In the genomic region with DNA sequence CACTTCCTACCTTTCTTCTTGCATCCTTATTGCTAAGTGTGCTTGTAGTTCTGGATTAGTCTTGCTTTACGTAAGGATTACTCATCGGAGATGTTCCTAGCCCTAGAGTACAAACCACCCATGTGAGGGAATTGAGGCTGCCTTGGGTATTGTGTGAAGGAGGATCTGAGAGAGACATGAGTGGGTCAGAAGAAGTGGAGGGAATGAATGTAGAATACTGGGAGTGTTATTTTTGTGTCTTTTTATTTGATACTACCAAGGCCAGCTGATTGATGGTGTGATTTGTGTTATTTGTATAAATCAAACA, we compare ENCODE assay signal across 18 mouse cellular contexts. TPM values are rescaled to one million over a fixed set of nuclear protein-coding genes. Genes with fewer than 3 reads are reported as not detected.
DNase-seq lines count a peak whose midpoint lies in the region; ATAC-seq lines count a peak whose summit lies in the region.
"Had no signal": no experiment of that assay in that cellular context is flagged by ENCODE, and none has a peak within 500 bp of the region (broad histone marks: within the 10 kb centered on the region; RNA-seq: fewer than 3 reads in every experiment).

No protein-coding gene starts in this region.

- DNase-seq in heart, adult 18-20 months = no peak
- peak; percentile 38 for DNase-seq in right cerebral cortex, adult 18-20 months
- DNase-seq in right cerebral cortex, postnatal 36 days (ENCODE audit: low spot score in 2 of 2) = no peak
- DNase-seq: adrenal gland, postnatal 36 days; cerebellum, adult 9-11 months; gastrocnemius, postnatal 25 days; left cerebral cortex, postnatal 4 days; thymus, postnatal 25 days had no signal

- no peak overlapping the region for H3K4me3 ChIP-seq in heart, embryonic 13.5 days
- H3K4me3 ChIP-seq in intestine, embryonic 15.5 days (replicated peaks) = no peak overlapping the region
- H3K4me3 ChIP-seq in intestine, embryonic 16.5 days (ENCODE audit: low read length) = no peak overlapping the region
- H3K4me3 ChIP-seq: embryonic facial prominence, embryonic 13.5 days; kidney, embryonic 15.5 days; liver, embryonic 12.5 days; midbrain, embryonic 10.5 days; neural tube, embryonic 12.5 days had no signal

- no peak overlapping the region for H3K4me2 ChIP-seq in heart, embryonic 13.5 days
- no peak overlapping the region for H3K4me2 ChIP-seq in intestine, embryonic 15.5 days (replicated peaks)
- H3K4me2 ChIP-seq in intestine, embryonic 16.5 days (ENCODE audit: low read depth, low read length) = no peak overlapping the region
- H3K4me2 ChIP-seq: embryonic facial prominence, embryonic 13.5 days; kidney, embryonic 15.5 days; liver, embryonic 12.5 days; neural tube, embryonic 12.5 days had no signal

- no peak for ATAC-seq in heart, embryonic 13.5 days (ENCODE audit: extremely low read depth, insufficient number of reproducible peaks, low FRiP score, low TSS enrichment)
- no peak for ATAC-seq in intestine, embryonic 15.5 days
- ATAC-seq in intestine, embryonic 16.5 days = no peak
- ATAC-seq in activated CD4-positive, CD25-positive, alpha-beta regulatory T cell, adult 4 months = no peak
- ATAC-seq: forebrain, embryonic 16.5 days; liver, embryonic 12.5 days had no signal

- H3K9me3 ChIP-seq in heart, embryonic 13.5 days = no peaks in the 10 kb centered on the region
- H3K9me3 ChIP-seq in intestine, embryonic 15.5 days = no peaks in the 10 kb centered on the region
- H3K9me3 ChIP-seq in intestine, embryonic 16.5 days (ENCODE audit: control insufficient read depth, low read length) = no peaks in the 10 kb centered on the region
- H3K9me3 ChIP-seq: embryonic facial prominence, embryonic 13.5 days; kidney, embryonic 15.5 days; liver, embryonic 12.5 days; midbrain, embryonic 10.5 days; neural tube, embryonic 12.5 days had no signal

- 0 out of 2 replicates have a peak overlapping the region, but pooled peaks have one; percentile 37 for H3K9ac ChIP-seq in heart, embryonic 13.5 days
- no peak overlapping the region for H3K9ac ChIP-seq in intestine, embryonic 15.5 days
- no peak overlapping the region for H3K9ac ChIP-seq in intestine, embryonic 16.5 days (ENCODE audit: low read depth, low read length)
- H3K9ac ChIP-seq: embryonic facial prominence, embryonic 13.5 days; kidney, embryonic 15.5 days; liver, embryonic 12.5 days; neural tube, embryonic 12.5 days had no signal

- peaks cover 76% of the 10 kb centered on the region for H3K4me1 ChIP-seq in heart, embryonic 13.5 days
- peaks cover 39% of the 10 kb centered on the region for H3K4me1 ChIP-seq in intestine, embryonic 15.5 days (replicated peaks)
- H3K4me1 ChIP-seq in intestine, embryonic 16.5 days (ENCODE audit: control insufficient read depth, insufficient read depth, low read length) = peaks cover 39% of the 10 kb centered on the region

- H3K27ac ChIP-seq in heart, embryonic 13.5 days (replicated peaks) = peak overlapping the region; percentile 17; the same call in 1 of the 2 replicates
- peak overlapping the region; percentile 7; the same call in 1 of the 2 replicates for H3K27ac ChIP-seq in intestine, embryonic 15.5 days
- H3K27ac ChIP-seq in intestine, embryonic 16.5 days (ENCODE audit: low read length) = no peak overlapping the region
- H3K27ac ChIP-seq: embryonic facial prominence, embryonic 13.5 days; liver, embryonic 12.5 days; midbrain, embryonic 10.5 days; neural tube, embryonic 12.5 days had no signal

- no peaks in the 10 kb centered on the region for H3K27me3 ChIP-seq in heart, embryonic 13.5 days (replicated peaks)
- H3K27me3 ChIP-seq in intestine, embryonic 15.5 days (replicated peaks) = no peaks in the 10 kb centered on the region
- no peaks in the 10 kb centered on the region for H3K27me3 ChIP-seq in intestine, embryonic 16.5 days (replicated peaks; ENCODE audit: control insufficient read depth, insufficient read depth, low read length)
- H3K27me3 ChIP-seq: embryonic facial prominence, embryonic 13.5 days; kidney, embryonic 15.5 days; liver, embryonic 12.5 days; neural tube, embryonic 12.5 days had no signal

- WGBS in heart, embryonic 13.5 days = 76% methylated on average over 2 of the region's 2 CpGs
- 91% methylated on average over 2 of the region's 2 CpGs for WGBS in intestine, embryonic 15.5 days
- WGBS in intestine, embryonic 16.5 days = 80% methylated on average over 2 of the region's 2 CpGs

- H3K36me3 ChIP-seq in heart, embryonic 13.5 days = peaks cover 26% of the 10 kb centered on the region
- H3K36me3 ChIP-seq in intestine, embryonic 15.5 days = 0 out of 2 replicates have a peak, but pooled peaks cover 3% of the 10 kb centered on the region
- H3K36me3 ChIP-seq in intestine, embryonic 16.5 days (ENCODE audit: control insufficient read depth, insufficient read depth, low read length) = 0 out of 2 replicates have a peak, but pooled peaks cover 2% of the 10 kb centered on the region

RNA-seq across cellular contexts. Expression of a gene that starts 13.8 kb away (rescaled TPM):
- polyA plus RNA-seq in heart, embryonic 13.5 days (2015; fragmentation: Nextera tagmentation; extraction: Ambion mirVana) = 249 and 267 TPM in 2 replicates
- total RNA-seq in heart, adult 18-20 months (2021) = 100 to 1,000 TPM; 201 to 238 TPM
- 196 and 203 TPM in 2 replicates for polyA plus RNA-seq in intestine, embryonic 15.5 days (2015; fragmentation: Nextera tagmentation; extraction: Ambion mirVana)
- 185 and 188 TPM in 2 replicates for polyA plus RNA-seq in intestine, embryonic 16.5 days (2015; fragmentation: Nextera tagmentation; extraction: Ambion mirVana)
- 10 to 100 TPM; 32.3 to 36.5 TPM for polyA plus RNA-seq in activated CD4-positive, CD25-positive, alpha-beta regulatory T cell, adult 4 months (2017; shearing (Covaris generic))

RNA-seq across cellular contexts. Expression of a gene that starts 52.1 kb away (rescaled TPM):
- 106 and 109 TPM in 2 replicates for polyA plus RNA-seq in heart, embryonic 13.5 days (2015; fragmentation: Nextera tagmentation; extraction: Ambion mirVana)
- 10 to 100 TPM; 29.7 to 30.8 TPM for total RNA-seq in heart, adult 18-20 months (2021)
- polyA plus RNA-seq in intestine, embryonic 15.5 days (2015; fragmentation: Nextera tagmentation; extraction: Ambion mirVana) = 18.9 and 19.6 TPM in 2 replicates
- polyA plus RNA-seq in intestine, embryonic 16.5 days (2015; fragmentation: Nextera tagmentation; extraction: Ambion mirVana) = 21.2 and 23.1 TPM in 2 replicates
- 1 to 10 TPM in 1 of 2 experiments, under 1 TPM in 1; 0.65 to 1.1 TPM for polyA plus RNA-seq in activated CD4-positive, CD25-positive, alpha-beta regulatory T cell, adult 4 months (2017; shearing (Covaris generic))
